Mouse (Mus musculus) activated CD4-positive, CD25-positive, alpha-beta regulatory T cell (primary cell): Measurements from ENCODE around the gene Cyp2b13. TPM values are rescaled to one million over a fixed set of nuclear protein-coding genes. Genes with fewer than 3 reads are reported as not detected.

ENCODE experiments used
- polyA plus RNA-seq, 2 experiments: library from polyadenylated mRNA; unstranded; fragments of 100-300 nt; shearing (Covaris generic); gene quantifications; one replicate each; pipeline ENCODE4 v1.2.1; 2017

Cyp2b13 gene
- not detected for polyA plus RNA-seq

DNA sequence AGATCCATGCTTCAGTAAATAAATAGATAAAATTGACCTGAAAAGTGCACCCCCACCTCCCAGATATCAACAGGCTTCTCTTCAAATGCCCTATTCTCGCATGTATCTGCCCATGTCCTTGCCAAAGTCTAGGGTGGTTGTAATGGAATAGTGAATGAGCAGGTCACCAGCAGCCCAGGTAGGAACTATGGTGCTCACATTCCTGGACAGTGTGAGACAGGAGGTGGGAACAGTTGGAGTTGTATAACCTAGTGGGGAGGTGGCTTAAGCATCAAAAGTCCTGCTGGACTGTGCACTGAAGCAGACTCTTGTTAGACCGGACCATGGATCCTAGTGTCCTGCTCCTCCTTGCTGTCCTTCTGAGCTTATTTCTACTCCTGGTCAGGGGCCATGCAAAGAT is at the start of gene Cyp2b13:
Cyp2b13 (plus strand) TSS at position 301 of the 400 bp plus-strand sequence.

Other genes starting within 250 kb of the Cyp2b13 start
- 10 to 100 TPM in 1 of 2 experiments, 1 to 10 TPM in 1; 4.8 to 22.1 TPM for gene Cyp2s1, start 244.6 kb upstream of the Cyp2b13 start, polyA plus RNA-seq
- not detected for gene Cyp2b10, start 163.9 kb upstream of the Cyp2b13 start, polyA plus RNA-seq
- gene Cyp2b9, start 111.9 kb downstream of the Cyp2b13 start, polyA plus RNA-seq: under 1 TPM in 1 of 2 experiments, not detected in 1; 0.15 TPM
- gene Vmn1r184, start 198.8 kb downstream of the Cyp2b13 start, polyA plus RNA-seq: under 1 TPM; 0.02 to 0.06 TPM
- gene Cyp2a4, start 245.7 kb downstream of the Cyp2b13 start, polyA plus RNA-seq: not detected